Mouse (Mus musculus) C2C12 (cell line): ENCODE data around the gene Rhoc.

Source experiments
- CEBPB ChIP-seq: IDR thresholded peaks from one replicate; pipeline ENCODE4 v1.6.1; 2011; ENCODE audit warnings: low read depth, mild to moderate bottlenecking, control low read depth, moderate library complexity
- CTCF ChIP-seq: IDR thresholded peaks from one replicate; pipeline ENCODE4 v1.5.1; 2011; ENCODE audit not compliant: control insufficient read depth, insufficient read depth, insufficient read length
- MAX ChIP-seq: IDR thresholded peaks from one replicate; pipeline ENCODE4 v1.6.1; 2011; ENCODE audit warnings: mild to moderate bottlenecking, control low read depth
- MYOD1 ChIP-seq: IDR thresholded peaks from one replicate; pipeline ENCODE4 v1.6.1; 2011; ENCODE audit warnings: low read depth; ENCODE audit not compliant: control insufficient read depth, insufficient read length
- MYOG ChIP-seq: IDR thresholded peaks from one replicate; pipeline ENCODE4 v1.6.1; 2011; ENCODE audit not compliant: control insufficient read depth, insufficient read length; ENCODE audit errors: extremely low read depth
- USF1 ChIP-seq: IDR thresholded peaks from one replicate; pipeline ENCODE4 v1.6.1; 2011; ENCODE audit warnings: low read depth, mild to moderate bottlenecking, control low read depth, moderate library complexity

- TF ChIP-seq CTCF (no peak), MYOG (no peak), MAX (no peak), MYOD1 (no peak), CEBPB (no peak), USF1 (no peak)
These were observed 23.6 kb downstream of the Rhoc start for GRCm38 (mm10) chr3:104811752-104812151.
